Mouse (Mus musculus) midbrain, postnatal 0 days (tissue): ENCODE data around the gene Mogat2. TPM values are rescaled to one million over a fixed set of nuclear protein-coding genes. Genes with fewer than 3 reads are reported as not detected.

Source experiments
- ATAC-seq: fragments of 200-750 bp; cut with Nextera tagmentation; 2 replicates; pipeline ENCODE4 v1.8.0; 2017; ENCODE audit warnings: moderate number of reproducible peaks, mild to moderate bottlenecking, moderate TSS enrichment, moderate library complexity; ENCODE audit not compliant: low FRiP score
- DNase-seq: peaks from one replicate; pipeline ENCODE4 v3.0.0-alpha.2; 2015; ENCODE audit warnings: low spot score
- H3K27ac ChIP-seq: fragments of 300-500 bp; sonication (generic); 2 replicates; pipeline ENCODE4 v1.5.1; 2014; ENCODE audit warnings: low read depth, mild to moderate bottlenecking, low read length, mixed read lengths
- H3K27me3 ChIP-seq: fragments of 300-500 bp; sonication (generic); 2 replicates; pipeline ENCODE4 v1.6.1; 2014; ENCODE audit warnings: low read length, control low read depth, mixed read lengths; ENCODE audit not compliant: insufficient read depth
- H3K36me3 ChIP-seq: fragments of 300-500 bp; sonication (generic); 2 replicates; pipeline ENCODE4 v1.6.1; 2014; ENCODE audit warnings: low read length, control low read depth, mixed read lengths; ENCODE audit not compliant: insufficient read depth
- H3K4me1 ChIP-seq: fragments of 300-500 bp; sonication (generic); 2 replicates; pipeline ENCODE4 v1.6.1; 2014; ENCODE audit warnings: mild to moderate bottlenecking, control low read depth, antibody characterized with exemption, low read length, mixed read lengths; ENCODE audit not compliant: insufficient read depth
- H3K4me2 ChIP-seq: fragments of 300-500 bp; sonication (generic); 2 replicates; pipeline ENCODE4 v1.6.1; 2014; ENCODE audit warnings: low read depth, mild to moderate bottlenecking, low read length, mixed read lengths; ENCODE audit not compliant: poor library complexity, severe bottlenecking
- H3K4me3 ChIP-seq: fragments of 300-500 bp; sonication (generic); 2 replicates; pipeline ENCODE4 v1.5.1; 2014; ENCODE audit warnings: low read depth, mild to moderate bottlenecking, low read length, moderate library complexity
- H3K9ac ChIP-seq: fragments of 300-500 bp; sonication (generic); replicated peaks from 2 replicates; pipeline ENCODE4 v1.6.1; 2014; ENCODE audit warnings: mild to moderate bottlenecking, low read length, moderate library complexity, mixed read lengths; ENCODE audit not compliant: poor library complexity, severe bottlenecking
- H3K9me3 ChIP-seq: fragments of 300-500 bp; sonication (generic); 2 replicates; pipeline ENCODE4 v1.6.1; 2016; ENCODE audit warnings: low read length, control low read depth
- CTCF ChIP-seq: IDR thresholded peaks from 2 replicates; pipeline ENCODE4 v1.5.1; 2016; ENCODE audit warnings: antibody characterized with exemption, mild to moderate bottlenecking
- WGBS: fragments of 180-500 bp; shearing (Covaris S2); extraction: QIAGEN DNeasy Blood & Tissue Kit; methylation state at CpG from one replicate; pipeline ENCODE4 v1.1.7; 2014; 5-methylcytosine and 5-hydroxymethylcytosine counted together
- polyA plus RNA-seq: library from polyadenylated mRNA; unstranded; fragments of >200 nt; fragmentation: Nextera tagmentation; extraction: Ambion mirVana; gene quantifications from 2 replicates; pipeline ENCODE4 v1.2.1, GENCODE M21; 2015
- total RNA-seq: library from RNA; depleted of rRNA; stranded (reverse); fragments of >200 nt; gene quantifications from 2 replicates; pipeline ENCODE4 v1.2.3, GENCODE M21; 2014

The Mogat2 gene
- total and polyA plus RNA-seq, 2 experiments from 2014 or later: 0.38 TPM; not detected in 1

- Histone ChIP-seq H3K27me3 (no peaks in the 10 kb centered on the region), H3K27ac (no peak overlapping the region)
- no peak for ATAC-seq
Observed at GRCm38 (mm10) chr7:99188630-99189029, 49.8 kb downstream of the Mogat2 start.

GRCm38 (mm10) chr7:99187451-99187850 lies 51.0 kb downstream of the Mogat2 start:
- no peak for ATAC-seq

More at GRCm38 (mm10) chr7:99188630-99189029, 49.8 kb downstream of the Mogat2 start:
- 81% methylated on average over 6 of the region's 6 CpGs for WGBS
- no peak for DNase-seq
- TF ChIP-seq CTCF: no peak
- H3K9ac ChIP-seq: no peak overlapping the region
- no peaks in the 10 kb centered on the region for H3K36me3 ChIP-seq
- H3K4me2 ChIP-seq: no peak overlapping the region
- no peak overlapping the region for H3K4me3 ChIP-seq
- H3K9me3 ChIP-seq: no peaks in the 10 kb centered on the region
- no peaks in the 10 kb centered on the region for H3K4me1 ChIP-seq

GRCm38 (mm10) chr7:99185405-99185804 lies 53.0 kb downstream of the Mogat2 start:
- H3K9ac ChIP-seq: no peak overlapping the region
- no peaks in the 10 kb centered on the region for H3K9me3 ChIP-seq
- H3K27me3 ChIP-seq: no peaks in the 10 kb centered on the region
- H3K4me2 ChIP-seq: no peak overlapping the region
- 0 out of 2 replicates have a peak, but pooled peaks cover 6% of the 10 kb centered on the region for H3K4me1 ChIP-seq
- H3K36me3 ChIP-seq: no peaks in the 10 kb centered on the region
- no peak for TF ChIP-seq CTCF
- ATAC-seq (no peak), DNase-seq (no peak)
- WGBS: 87% methylated on average over 3 of the region's 3 CpGs
- H3K27ac ChIP-seq: no peak overlapping the region
- H3K4me3 ChIP-seq: no peak overlapping the region

More at GRCm38 (mm10) chr7:99187451-99187850, 51.0 kb downstream of the Mogat2 start:
- no peak overlapping the region for H3K4me3 ChIP-seq
- H3K27ac ChIP-seq: no peak overlapping the region
- H3K9ac ChIP-seq: no peak overlapping the region
- no peak overlapping the region for H3K4me2 ChIP-seq
- H3K27me3 ChIP-seq: no peaks in the 10 kb centered on the region
- H3K9me3 ChIP-seq: no peaks in the 10 kb centered on the region
- H3K4me1 ChIP-seq: no peaks in the 10 kb centered on the region
- WGBS: 76% methylated on average over 5 of the region's 5 CpGs
- no peaks in the 10 kb centered on the region for H3K36me3 ChIP-seq
- no peak for DNase-seq
- TF ChIP-seq CTCF: no peak

GRCm38 (mm10) chr7:99183751-99184150 lies 54.7 kb downstream of the Mogat2 start:
- H3K9ac ChIP-seq: no peak overlapping the region
- ATAC-seq (no peak), DNase-seq (no peak)
- no peak overlapping the region for H3K27ac ChIP-seq
- H3K27me3 ChIP-seq: no peaks in the 10 kb centered on the region
- 64% methylated on average over 6 of the region's 6 CpGs for WGBS
- H3K4me2 ChIP-seq: no peak overlapping the region; the same call in 1 of the 2 replicates
- H3K9me3 ChIP-seq: no peaks in the 10 kb centered on the region
- H3K36me3 ChIP-seq: no peaks in the 10 kb centered on the region
- H3K4me1 ChIP-seq: 0 out of 2 replicates have a peak, but pooled peaks cover 6% of the 10 kb centered on the region
- TF ChIP-seq CTCF: no peak
- H3K4me3 ChIP-seq: no peak overlapping the region

GRCm38 (mm10) chr7:99182432-99183172 lies 55.8 kb downstream of the Mogat2 start, which contains the start of gene Dgat2:
Gene Dgat2 (minus strand): TSS chr7:99182719.
- no peaks in the 10 kb centered on the region; the same call in 1 of the 2 replicates for H3K27me3 ChIP-seq
- H3K9me3 ChIP-seq: no peaks in the 10 kb centered on the region
- H3K9ac ChIP-seq: peak within 1 kb of the TSS; percentile 80
- peak; percentile 91 for DNase-seq
- H3K27ac ChIP-seq: peak within 1 kb of the TSS; percentile 57; the same call in 1 of the 2 replicates
- no peaks in the 10 kb centered on the region for H3K36me3 ChIP-seq
- no peak for TF ChIP-seq CTCF
- H3K4me1 ChIP-seq: 0 out of 2 replicates have a peak, but pooled peaks cover 6% of the 10 kb centered on the region
- H3K4me2 ChIP-seq: peak within 1 kb of the TSS; percentile 98
- peak; percentile 94 for ATAC-seq
- WGBS: under 1% methylated on average over 63 of the region's 63 CpGs
- H3K4me3 ChIP-seq: peak within 1 kb of the TSS; percentile 67
